Mouse (Mus musculus) gastrocnemius, postnatal 36 days (tissue): ENCODE measurements around the gene Etv2. TPM values are rescaled to one million over a fixed set of nuclear protein-coding genes. Genes with fewer than 3 reads are reported as not detected.

Experiments used
- DNase-seq, 2 experiments: peaks; one replicate each; pipeline ENCODE4 v3.0.0; 2022
- intact Hi-C: fragments of 180-260 bp; cut with DNase I; formaldehyde crosslinking; loops from one replicate; pipeline ENCODE4 v1.15.1; 2025
- total RNA-seq, 2 experiments: library from RNA; stranded (reverse); gene quantifications; 2 replicates each; pipeline ENCODE4 v1.2.3; 2021

The Etv2 gene
- total RNA-seq, 2 experiments from 2014 or later, result not detected

DNA sequence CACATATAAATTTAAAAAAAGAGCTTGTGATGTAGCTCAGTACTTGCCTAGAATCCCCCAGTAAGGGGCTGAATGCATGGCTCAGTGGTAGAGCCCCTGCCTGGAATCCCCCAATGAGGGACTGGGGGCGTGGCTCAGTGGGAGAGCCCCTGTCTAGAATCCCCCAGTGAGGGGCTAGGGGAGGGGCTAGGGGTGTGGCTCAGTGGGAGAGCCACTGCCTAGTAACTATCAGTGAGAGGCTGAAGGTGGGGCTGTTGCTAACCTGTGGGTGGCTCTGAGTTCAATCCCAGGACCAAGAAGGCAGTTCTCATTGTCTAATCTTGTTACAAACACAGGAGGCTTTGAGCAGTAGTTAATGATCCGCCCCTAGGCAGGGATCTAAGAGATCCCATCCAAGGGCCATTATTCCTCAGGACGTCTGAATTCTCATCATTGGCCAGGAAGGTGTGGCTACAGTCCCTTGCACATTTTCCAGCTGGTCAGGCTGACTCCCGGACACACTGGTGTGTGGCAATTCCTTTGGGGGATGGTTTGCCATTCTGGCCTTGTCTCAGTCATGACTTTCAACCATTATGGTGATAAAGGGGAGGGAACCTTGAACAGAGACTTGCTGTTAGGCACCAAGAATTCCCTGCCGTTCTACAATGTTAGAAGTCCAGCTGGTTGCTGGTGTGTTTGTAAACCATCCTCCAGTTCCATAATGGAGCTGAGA, 20.4 kb downstream of the Etv2 start:
- intact Hi-C loops, result no loop called here
- no peak for DNase-seq

DNA sequence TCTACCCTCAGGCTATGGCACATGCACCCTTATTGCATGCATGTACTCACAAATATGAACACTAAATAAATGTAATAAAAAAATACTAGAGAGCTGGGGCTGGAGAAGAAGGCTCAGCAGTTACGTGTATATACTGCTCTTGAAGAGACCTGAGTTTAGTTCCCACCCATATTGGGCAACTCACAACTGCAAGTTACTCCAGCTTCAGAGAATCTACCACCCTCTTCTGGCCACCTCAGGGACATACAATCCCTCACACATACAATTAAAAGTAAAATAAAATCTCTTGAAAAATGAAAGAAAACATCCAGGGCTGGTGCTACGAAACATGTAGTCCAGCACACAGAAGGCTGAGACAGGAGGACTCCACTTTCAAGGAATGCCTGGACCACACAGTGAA, 21.2 kb downstream of the Etv2 start:
- intact Hi-C loops, result loop anchor here (1.0 kb wide), 1 partner anchor 25 kb away; no protein-coding TSS in a partner anchor
- DNase-seq, result no peak

GRCm38 (mm10) chr7:30613529-30614112, 22.0 kb downstream of the Etv2 start:
- intact Hi-C loops, result loop anchor here (1.0 kb wide), 1 partner anchor 24 kb away; no protein-coding TSS in a partner anchor
- DNase-seq, result peak in 1 of 2 experiments; percentile 19

GRCm38 (mm10) chr7:30612654-30613402, 22.8 kb downstream of the Etv2 start, which contains the start of gene Upk1a:
Upk1a (minus strand) TSS chr7:30612847.
- no peak for DNase-seq
- intact Hi-C loops, result no loop called here

DNA sequence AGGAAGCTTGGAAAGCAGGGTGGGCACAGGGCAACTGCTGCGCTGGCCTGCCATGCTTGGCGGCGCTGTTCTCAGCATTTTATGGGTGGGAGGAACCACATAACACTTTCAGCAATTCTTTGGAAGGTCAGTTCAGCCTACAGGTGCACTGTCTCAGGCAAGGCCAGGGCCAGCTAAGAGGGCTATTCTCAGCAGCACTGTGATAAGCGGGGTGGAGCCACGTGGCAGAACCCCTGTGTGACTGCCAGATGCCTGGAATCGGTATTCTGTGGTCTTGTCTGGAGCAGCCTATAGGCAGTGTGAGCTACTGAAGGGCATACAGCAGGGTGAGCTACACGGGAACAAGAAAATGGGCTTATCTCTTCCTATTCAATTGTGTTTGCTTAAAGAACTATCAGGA, 25.6 kb downstream of the Etv2 start:
- no peak for DNase-seq
- intact Hi-C loops, result loop anchor here (2.0 kb wide), 1 partner anchor 19 kb away; no protein-coding TSS in a partner anchor

DNA sequence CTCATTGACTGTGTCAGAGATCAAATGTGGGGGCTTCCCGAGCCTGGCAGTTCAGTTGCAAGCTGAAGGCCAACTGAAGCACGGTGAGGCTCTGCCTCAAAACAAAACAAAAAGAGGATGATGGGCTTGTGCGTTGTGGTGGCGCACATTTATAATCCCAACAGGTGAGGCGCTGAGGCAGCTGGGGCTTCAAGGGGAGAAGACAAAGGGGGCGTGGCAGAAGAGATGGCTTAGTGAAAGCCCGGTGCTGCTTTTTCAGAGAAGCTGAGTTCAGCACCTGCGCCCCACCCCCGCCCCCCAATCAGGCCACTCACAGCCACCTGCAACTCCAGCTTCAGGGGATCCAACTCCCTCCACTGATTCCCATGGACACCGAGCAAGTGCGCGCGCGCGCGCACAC, 27.2 kb downstream of the Etv2 start:
- no peak for DNase-seq
- intact Hi-C loops, result no loop called here

DNA sequence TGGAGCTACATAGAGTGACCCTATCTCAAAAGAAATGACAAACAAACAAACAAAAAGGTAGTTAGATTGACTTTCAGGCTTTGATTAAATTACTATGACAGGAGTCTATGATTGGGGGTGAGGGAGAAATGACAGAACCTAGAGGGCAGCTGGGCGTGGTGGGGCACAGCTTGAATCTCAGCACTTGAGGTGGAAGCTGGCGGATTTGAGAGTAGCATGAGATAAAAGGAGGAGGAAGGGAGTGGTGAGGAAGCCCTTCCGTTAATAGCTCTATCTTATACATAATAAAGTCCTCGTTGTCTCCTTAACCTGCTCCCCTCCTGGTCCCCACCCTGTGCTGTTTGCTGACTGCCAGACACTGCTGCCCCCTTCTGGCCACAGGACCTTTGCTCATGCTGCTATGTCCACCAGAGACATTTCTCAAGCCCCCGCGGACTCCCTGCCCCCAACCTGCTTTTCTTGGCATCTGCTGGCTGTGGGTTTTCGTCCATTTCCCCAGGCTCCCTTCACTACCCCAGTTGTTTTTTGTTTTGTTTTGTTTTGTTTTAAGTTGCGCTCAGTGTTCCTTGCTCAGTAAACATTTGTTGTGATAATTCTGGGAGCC, 27.8 kb downstream of the Etv2 start:
- intact Hi-C loops, result no loop called here
- DNase-seq, result peak in 1 of 2 experiments; percentile 26

DNA sequence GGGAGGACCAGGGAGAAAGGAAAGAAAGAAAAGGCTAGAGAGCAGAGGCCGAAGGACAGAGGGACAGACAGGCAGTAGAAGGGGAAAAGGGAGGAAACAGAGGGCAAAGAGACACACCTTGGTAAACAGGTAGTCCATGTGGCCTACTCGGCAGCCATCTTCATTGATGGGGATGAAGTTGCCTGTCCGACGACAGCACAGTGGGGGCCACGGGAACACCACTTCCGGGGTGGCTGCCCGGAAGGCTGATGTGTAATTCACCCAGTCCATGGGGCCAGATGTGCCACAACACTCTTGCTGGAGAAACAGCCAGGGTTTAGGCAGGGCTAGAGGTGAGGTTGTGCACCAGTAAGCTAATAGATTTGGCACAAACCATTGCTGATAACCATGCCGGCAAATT, 30.7 kb downstream of the Etv2 start:
- intact Hi-C loops, result no loop called here
- no peak for DNase-seq

DNA sequence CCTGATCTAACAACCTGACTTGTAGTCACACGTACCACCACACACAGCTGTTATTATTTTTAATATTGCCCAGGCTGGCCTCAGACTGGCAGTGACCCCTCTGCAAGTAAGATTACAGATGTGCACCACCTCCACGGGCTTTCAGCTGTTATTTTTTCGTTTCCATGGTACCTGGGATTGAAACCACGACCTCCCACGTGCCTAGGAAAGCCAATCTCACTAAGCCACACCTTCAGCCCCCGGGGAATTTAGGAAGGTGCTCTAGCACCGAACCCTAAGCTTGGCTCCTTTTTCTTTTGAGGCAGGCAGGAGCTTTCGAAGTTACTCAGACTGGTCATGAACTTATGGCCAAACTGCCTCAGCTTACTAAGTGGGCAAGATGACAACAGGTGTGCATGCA, 31.2 kb downstream of the Etv2 start:
- no peak for DNase-seq
- intact Hi-C loops, result no loop called here

DNA sequence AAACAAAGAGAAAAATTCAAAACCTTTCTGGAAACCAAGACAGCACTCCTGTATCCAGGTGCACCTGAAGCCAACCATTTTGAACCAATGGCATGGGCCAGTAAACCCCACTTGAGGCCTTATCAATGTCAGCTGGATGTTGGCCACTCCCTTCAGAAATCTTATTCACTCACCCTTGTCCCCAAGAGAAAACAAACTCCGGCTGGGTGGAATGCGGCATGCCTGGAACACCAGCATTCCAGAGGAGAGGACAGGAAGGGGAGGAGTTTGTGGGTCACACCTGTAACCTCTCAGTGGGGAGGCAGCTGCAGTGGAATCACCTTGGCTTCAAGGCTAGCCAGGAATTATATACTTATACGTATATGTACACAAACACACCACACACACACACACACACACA, 33.1 kb downstream of the Etv2 start:
- intact Hi-C loops, result no loop called here
- no peak for DNase-seq

- intact Hi-C loops, result no loop called here
Observed at GRCm38 (mm10) chr7:30600651-30601050, 35.0 kb downstream of the Etv2 start.

DNA sequence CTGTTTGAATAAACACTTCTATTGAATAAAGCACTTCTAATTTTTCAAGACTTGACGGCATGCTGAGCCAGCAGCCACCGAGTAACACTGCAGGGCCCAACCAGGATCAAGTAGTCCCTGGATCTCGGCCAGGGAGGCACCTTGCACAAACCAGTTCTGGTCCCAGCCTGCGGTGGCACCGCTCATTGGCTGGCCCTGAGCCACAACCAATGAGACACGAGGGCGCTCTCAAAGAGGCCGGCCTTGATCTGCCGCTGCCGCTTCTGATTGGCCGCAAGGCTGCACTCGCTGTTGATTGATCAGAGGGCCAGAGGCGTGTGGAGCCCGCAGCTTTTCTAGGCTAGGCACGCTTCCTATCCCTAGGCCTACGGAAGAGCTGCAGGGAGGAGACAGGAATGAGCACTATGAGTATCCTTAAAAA, 35.7 kb downstream of the Etv2 start:
- intact Hi-C loops, result no loop called here
- DNase-seq, result peak; percentile 61 to 64

More at GRCm38 (mm10) chr7:30600651-30601050, 35.0 kb downstream of the Etv2 start:
- no peak for DNase-seq

DNA sequence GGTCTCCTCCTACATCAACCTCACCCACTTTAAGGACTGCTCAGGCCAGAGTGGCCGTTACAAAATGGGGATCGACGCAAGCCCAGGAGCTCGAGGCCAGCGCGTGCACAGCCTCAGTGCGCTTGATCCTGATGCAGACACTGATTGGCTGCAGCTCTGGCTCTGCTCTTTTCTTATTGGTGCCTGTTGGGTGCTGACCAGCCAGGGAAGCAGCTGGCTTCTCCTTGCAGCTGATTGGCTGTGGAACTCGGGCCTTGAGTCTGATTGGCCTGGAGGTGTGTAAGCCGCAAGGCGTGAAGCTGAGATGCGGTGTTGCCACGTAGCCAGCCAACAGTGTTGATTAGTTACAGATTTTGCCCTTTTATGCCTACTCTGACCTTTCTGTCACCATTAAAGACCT, 36.9 kb downstream of the Etv2 start, which contains the start of gene Zbtb32:
Gene Zbtb32 (minus strand): TSS at position 124 of the 400 bp plus-strand sequence.
- intact Hi-C loops, result no loop called here
- no peak for DNase-seq

GRCm38 (mm10) chr7:30596811-30597210, 38.8 kb downstream of the Etv2 start:
- intact Hi-C loops, result no loop called here
- no peak for DNase-seq

- no peak for DNase-seq
- intact Hi-C loops, result no loop called here
Observed at GRCm38 (mm10) chr7:30596093-30596492, 39.6 kb downstream of the Etv2 start.

DNA sequence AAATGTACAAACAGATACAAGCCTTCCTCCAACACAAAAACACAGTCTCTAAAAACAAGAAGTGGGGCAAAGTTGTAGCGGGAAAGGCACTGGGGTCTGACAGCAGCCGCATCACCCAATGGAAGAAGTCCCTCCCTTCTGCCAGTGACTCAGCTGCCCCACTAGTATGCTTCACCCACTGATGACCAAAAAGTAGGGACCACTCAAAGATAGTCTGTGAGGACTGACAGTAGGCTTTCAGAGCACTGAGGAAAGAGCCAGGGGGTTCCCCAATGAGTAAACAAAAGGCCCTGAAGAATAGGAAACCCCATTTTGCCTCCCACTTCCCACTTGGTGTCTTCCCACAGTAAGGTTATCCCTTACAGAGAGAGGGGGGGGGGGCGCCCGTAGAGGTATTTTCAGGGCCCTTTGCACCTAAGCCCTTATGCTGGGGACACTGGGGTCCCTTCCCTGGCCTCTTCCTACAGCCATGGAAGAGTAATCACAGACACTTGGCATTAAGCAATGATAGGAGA, 41.1 kb downstream of the Etv2 start:
- intact Hi-C loops, result loop anchor here (5.0 kb wide), 1 partner anchor 268 kb away; the partner anchor contains the start of gene Ffar1
- no peak for DNase-seq

DNA sequence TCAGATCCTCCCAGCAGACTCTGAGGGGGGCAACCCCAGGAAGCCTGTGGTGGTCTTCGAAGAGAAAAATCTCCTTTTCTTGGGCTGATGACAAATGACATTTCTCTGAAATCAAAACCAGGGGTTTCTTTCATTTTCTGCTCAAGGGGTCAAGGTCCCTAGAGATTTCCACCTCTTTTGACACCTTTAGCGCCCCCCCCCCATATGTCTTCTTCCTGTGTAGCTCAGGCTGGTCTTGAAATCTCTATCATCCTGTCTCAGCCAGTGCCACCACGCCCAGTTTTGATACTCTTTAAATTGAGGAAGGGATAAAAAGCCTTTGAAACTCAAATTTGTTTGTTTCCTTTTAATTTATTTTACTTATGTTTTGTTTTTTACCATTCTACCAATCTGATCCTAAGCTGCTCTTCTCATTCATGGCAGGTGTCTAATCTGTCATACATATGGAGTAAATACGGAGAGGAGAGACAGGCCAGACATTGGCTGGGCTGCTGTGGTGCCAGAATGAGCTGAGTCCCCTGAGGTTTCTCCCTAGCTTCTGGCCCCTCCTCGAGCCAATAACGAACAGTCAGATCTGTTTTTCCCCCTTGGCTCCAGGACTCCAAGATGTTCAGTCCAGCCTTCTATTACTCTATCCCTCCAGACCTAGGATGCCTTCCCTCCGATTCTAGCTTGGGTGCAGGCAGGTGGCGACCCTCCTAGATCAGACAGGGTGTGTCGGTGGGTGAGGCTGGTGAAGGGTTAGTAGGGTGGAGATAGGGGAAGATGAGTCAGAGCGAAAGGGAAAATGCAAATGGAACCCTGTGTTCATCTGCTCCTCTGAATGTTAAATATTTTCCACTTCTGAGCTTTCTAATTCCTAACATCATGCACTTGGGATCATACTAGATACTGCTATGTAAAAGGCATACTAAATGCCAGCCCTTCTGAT, 41.8 kb downstream of the Etv2 start:
- no peak for DNase-seq
- intact Hi-C loops, result loop anchor here (5.0 kb wide), 1 partner anchor 268 kb away; the partner anchor contains the start of gene Ffar1

DNA sequence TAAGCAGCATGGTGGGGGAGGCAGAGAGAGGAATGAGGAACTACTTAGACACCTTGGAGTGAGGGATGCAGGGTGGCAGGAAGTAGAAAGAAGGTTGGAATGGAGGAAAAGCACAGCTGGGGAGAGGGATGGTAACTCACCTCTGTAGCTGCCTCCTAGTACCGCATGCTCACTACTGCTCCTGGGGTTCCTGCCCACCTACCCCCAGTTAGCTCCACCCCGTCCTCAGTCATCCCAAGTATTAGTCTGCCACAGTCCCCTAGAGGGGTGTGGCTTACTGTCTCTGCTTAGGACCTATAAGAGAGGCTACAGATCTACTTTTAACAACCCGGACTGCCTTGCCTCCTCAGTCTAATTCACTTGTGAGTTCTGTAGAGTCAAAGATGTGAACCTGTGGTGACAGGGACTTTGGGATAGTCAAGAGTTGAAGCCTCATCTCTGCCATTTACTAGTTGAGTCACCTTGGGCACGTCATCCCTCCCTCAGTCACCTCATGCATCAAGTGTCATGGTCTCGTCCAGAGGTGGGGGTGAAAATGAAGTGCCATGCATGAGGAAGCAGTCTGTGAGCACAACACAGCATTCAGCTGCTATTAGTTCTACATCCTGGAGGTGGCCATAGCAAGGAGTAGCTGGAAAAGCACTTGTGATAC, 42.8 kb downstream of the Etv2 start:
- no peak for DNase-seq
- intact Hi-C loops, result loop anchor here (5.0 kb wide), 1 partner anchor 269 kb away; the partner anchor contains the start of gene Ffar1

DNA sequence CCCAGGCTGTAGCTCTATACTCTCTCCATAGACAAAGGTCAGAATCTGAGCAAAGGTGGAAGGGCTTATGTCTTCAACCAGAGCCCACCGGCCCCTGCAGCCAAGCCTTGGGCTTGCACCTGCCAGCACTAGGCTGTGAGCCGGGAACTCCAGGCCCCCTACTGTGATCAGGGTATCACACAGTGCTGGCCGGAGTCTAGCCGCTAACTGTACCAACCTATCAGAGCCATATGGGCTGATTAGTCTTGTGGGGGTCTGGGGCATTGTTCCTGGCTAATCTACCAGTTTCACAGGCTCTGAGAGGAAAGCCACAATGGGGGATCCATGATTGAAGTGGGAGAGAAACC, 44.1 kb downstream of the Etv2 start:
- intact Hi-C loops, result loop anchor here (2.0 to 5.0 kb wide), 2 partner anchors 19 to 271 kb away; partner anchors contain the start of gene Ffar1

More for the DNA sequence above, 44.1 kb downstream of the Etv2 start:
- no peak for DNase-seq
